Mouse (Mus musculus): Measurements from ENCODE around the gene Elf2. TPM values are rescaled to one million over a fixed set of nuclear protein-coding genes. Genes with fewer than 3 reads are reported as not detected.

Elf2 gene
- total RNA-seq, 2 experiments from 2014 or later = 37.4 to 40.1 TPM

GRCm38 (mm10) chr3:51284375-51284774 is 56.1 kb downstream of the Elf2 start:
- DNase-seq (ENCODE audit: low spot score in 2 of 2) = no peak

GRCm38 (mm10) chr3:51281727-51282126 is 58.7 kb downstream of the Elf2 start:
- DNase-seq (ENCODE audit: low spot score in 2 of 2) = no peak

- DNase-seq (ENCODE audit: low spot score in 2 of 2) = no peak
Measured at GRCm38 (mm10) chr3:51278433-51278832, 62.0 kb downstream of the Elf2 start.

GRCm38 (mm10) chr3:51277201-51278150 is 63.0 kb downstream of the Elf2 start:
- peak; percentile 76 to 85 for DNase-seq (ENCODE audit: low spot score in 2 of 2)

- no peak for DNase-seq (ENCODE audit: low spot score in 2 of 2)
Measured at GRCm38 (mm10) chr3:51276421-51277111, 63.9 kb downstream of the Elf2 start.

- peak; percentile 93 to 96 for DNase-seq (ENCODE audit: low spot score in 2 of 2)
Measured at GRCm38 (mm10) chr3:51275956-51276398, 64.5 kb downstream of the Elf2 start.

- DNase-seq (ENCODE audit: low spot score in 2 of 2) = no peak
Measured at GRCm38 (mm10) chr3:51270069-51270817, 70.2 kb downstream of the Elf2 start.

GRCm38 (mm10) chr3:51268434-51268833 is 72.0 kb downstream of the Elf2 start:
- no peak for DNase-seq (ENCODE audit: low spot score in 2 of 2)

- DNase-seq (ENCODE audit: low spot score in 2 of 2) = no peak
Measured at GRCm38 (mm10) chr3:51262942-51263341, 77.5 kb downstream of the Elf2 start.

GRCm38 (mm10) chr3:51258070-51258469 is 82.4 kb downstream of the Elf2 start:
- no peak for DNase-seq (ENCODE audit: low spot score in 2 of 2)

- no peak for DNase-seq (ENCODE audit: low spot score in 2 of 2)
Measured at GRCm38 (mm10) chr3:51256450-51256849, 84.0 kb downstream of the Elf2 start.

GRCm38 (mm10) chr3:51254784-51255183 is 85.7 kb downstream of the Elf2 start:
- no peak for DNase-seq (ENCODE audit: low spot score in 2 of 2)

- no peak for DNase-seq (ENCODE audit: low spot score in 2 of 2)
Measured at GRCm38 (mm10) chr3:51252689-51253402, 87.6 kb downstream of the Elf2 start.

- DNase-seq (ENCODE audit: low spot score in 2 of 2) = no peak
Measured at GRCm38 (mm10) chr3:51252223-51252622, 88.2 kb downstream of the Elf2 start.

- no peak for DNase-seq (ENCODE audit: low spot score in 2 of 2)
Measured at GRCm38 (mm10) chr3:51251057-51251456, 89.4 kb downstream of the Elf2 start.

- DNase-seq (ENCODE audit: low spot score in 2 of 2) = no peak
Measured at GRCm38 (mm10) chr3:51249866-51250265, 90.6 kb downstream of the Elf2 start.

- DNase-seq (ENCODE audit: low spot score in 2 of 2) = no peak
Measured at GRCm38 (mm10) chr3:51249460-51249859, 91.0 kb downstream of the Elf2 start.

GRCm38 (mm10) chr3:51248600-51248999 is 91.9 kb downstream of the Elf2 start:
- DNase-seq (ENCODE audit: low spot score in 2 of 2) = no peak

GRCm38 (mm10) chr3:51247704-51248103 is 92.8 kb downstream of the Elf2 start:
- DNase-seq (ENCODE audit: low spot score in 2 of 2) = no peak

- DNase-seq (ENCODE audit: low spot score in 2 of 2) = no peak
Measured at GRCm38 (mm10) chr3:51239541-51239940, 100.9 kb downstream of the Elf2 start.

- no peak for DNase-seq (ENCODE audit: low spot score in 2 of 2)
Measured at GRCm38 (mm10) chr3:51238515-51238914, 101.9 kb downstream of the Elf2 start.
